Mouse (Mus musculus): ENCODE data around the gene Nmral1.
"Not testable (repeated sequence)": the region's sequence is repeated elsewhere in the genome, so short reads cannot be mapped to it uniquely, and the experiment has no call there.

Gene Nmral1

GRCm38 (mm10) chr16:4713861-4714710 is 5.1 kb downstream of the Nmral1 start:
- no peak for DNase-seq (ENCODE audit: low spot score)

- no peak for DNase-seq (ENCODE audit: low spot score)
Measured at GRCm38 (mm10) chr16:4711173-4711572, 8.0 kb downstream of the Nmral1 start.

- DNase-seq (ENCODE audit: low spot score): no peak
Measured at GRCm38 (mm10) chr16:4705541-4705940, 13.6 kb downstream of the Nmral1 start.

GRCm38 (mm10) chr16:4702646-4703045 is 16.5 kb downstream of the Nmral1 start:
- no peak for DNase-seq (ENCODE audit: low spot score)

- no peak for DNase-seq (ENCODE audit: low spot score)
Measured at GRCm38 (mm10) chr16:4701211-4701610, 17.9 kb downstream of the Nmral1 start.

- not testable (repeated sequence) for DNase-seq (ENCODE audit: low spot score)
Measured at GRCm38 (mm10) chr16:4689371-4689770, 29.8 kb downstream of the Nmral1 start.

- DNase-seq (ENCODE audit: low spot score): no peak
Measured at GRCm38 (mm10) chr16:4684457-4684791, 34.7 kb downstream of the Nmral1 start.

GRCm38 (mm10) chr16:4683581-4684456 is 35.3 kb downstream of the Nmral1 start:
- peak; percentile 95 for DNase-seq (ENCODE audit: low spot score)

- no peak for DNase-seq (ENCODE audit: low spot score)
Measured at GRCm38 (mm10) chr16:4683193-4683580, 36.0 kb downstream of the Nmral1 start.

GRCm38 (mm10) chr16:4682628-4683179 is 36.5 kb downstream of the Nmral1 start:
- no peak for DNase-seq (ENCODE audit: low spot score)

- not testable (repeated sequence) for DNase-seq (ENCODE audit: low spot score)
Measured at GRCm38 (mm10) chr16:4680922-4681455, 38.2 kb downstream of the Nmral1 start.

GRCm38 (mm10) chr16:4679121-4680018 is 39.8 kb downstream of the Nmral1 start, which contains the start of gene Coro7:
Gene Coro7, minus strand, starts transcription at chr16:4679777.
- peak; percentile 89 for DNase-seq (ENCODE audit: low spot score)

- no peak for DNase-seq (ENCODE audit: low spot score)
Measured at GRCm38 (mm10) chr16:4678080-4678479, 41.1 kb downstream of the Nmral1 start.

GRCm38 (mm10) chr16:4676836-4677235 is 42.3 kb downstream of the Nmral1 start:
- DNase-seq (ENCODE audit: low spot score): no peak

GRCm38 (mm10) chr16:4674091-4674490 is 45.1 kb downstream of the Nmral1 start:
- no peak for DNase-seq (ENCODE audit: low spot score)

- no peak for DNase-seq (ENCODE audit: low spot score)
Measured at GRCm38 (mm10) chr16:4670317-4670716, 48.8 kb downstream of the Nmral1 start.

GRCm38 (mm10) chr16:4667190-4667808 is 51.9 kb downstream of the Nmral1 start:
- peak; percentile 90 for DNase-seq (ENCODE audit: low spot score)

- DNase-seq (ENCODE audit: low spot score): no peak
Measured at GRCm38 (mm10) chr16:4665726-4666125, 53.4 kb downstream of the Nmral1 start.

GRCm38 (mm10) chr16:4663806-4664205 is 55.4 kb downstream of the Nmral1 start:
- DNase-seq (ENCODE audit: low spot score): no peak

GRCm38 (mm10) chr16:4661605-4662004 is 57.6 kb downstream of the Nmral1 start:
- DNase-seq (ENCODE audit: low spot score): no peak

All from layer of hippocampus, adult 11-12 months (tissue).